Mouse (Mus musculus): Measurements from ENCODE around the gene Cdc20. TPM values are rescaled to one million over a fixed set of nuclear protein-coding genes. Genes with fewer than 3 reads are reported as not detected.

Cdc20 gene
- polyA plus RNA-seq (2017; shearing (Covaris generic)), result 9.7 TPM

GRCm38 (mm10) chr4:118436820-118437603, at the start of gene Cdc20:
Gene Cdc20 (minus strand): TSS chr4:118437352.

GRCm38 (mm10) chr4:118457345-118457975, 20.3 kb upstream of the Cdc20 start, which contains the start of gene Mpl:
Gene Mpl (minus strand): TSS chr4:118457513.

GRCm38 (mm10) chr4:118427768-118428451, 9.2 kb downstream of the Cdc20 start, which contains the start of gene Elovl1:
Gene Elovl1 (plus strand): TSS chr4:118428093.

GRCm38 (mm10) chr4:118409142-118409900, 27.8 kb downstream of the Cdc20 start, which contains the start of the genes Szt2 and Med8:
Gene Szt2 (minus strand): TSS chr4:118409273.
Gene Med8 (plus strand): TSS chr4:118409337.

Other genes starting within 250 kb of the Cdc20 start
- 1.5 TPM for gene Ptprf, start 145.9 kb downstream of the Cdc20 start, polyA plus RNA-seq (2017; shearing (Covaris generic))
- 14.5 TPM for gene Szt2, start 28.1 kb downstream of the Cdc20 start, polyA plus RNA-seq (2017; shearing (Covaris generic))
- 42.6 TPM for gene Med8, start 28.0 kb downstream of the Cdc20 start, polyA plus RNA-seq (2017; shearing (Covaris generic))
- 66.7 TPM for gene Elovl1, start 9.3 kb downstream of the Cdc20 start, polyA plus RNA-seq (2017; shearing (Covaris generic))
- not detected for gene Mpl, start 20.2 kb upstream of the Cdc20 start, polyA plus RNA-seq (2017; shearing (Covaris generic))
- gene Tie1, start 52.7 kb upstream of the Cdc20 start, polyA plus RNA-seq (2017; shearing (Covaris generic)), result not detected
- gene 2610528J11Rik, start 89.6 kb upstream of the Cdc20 start, polyA plus RNA-seq (2017; shearing (Covaris generic)), result not detected
- gene Tmem125, start 106.7 kb upstream of the Cdc20 start, polyA plus RNA-seq (2017; shearing (Covaris generic)), result not detected
- gene Cfap57, start 183.4 kb upstream of the Cdc20 start, polyA plus RNA-seq (2017; shearing (Covaris generic)), result not detected
- 125 TPM for gene Ebna1bp2, start 183.4 kb upstream of the Cdc20 start, polyA plus RNA-seq (2017; shearing (Covaris generic))
- not detected for gene Olfr62, start 221.6 kb upstream of the Cdc20 start, polyA plus RNA-seq (2017; shearing (Covaris generic))